In genomic region chr7:68357407-68357806, GRCm38 (mm10) we compare ENCODE assay signal across 10 mouse cellular contexts.
DNase-seq lines count a peak whose midpoint lies in the region; ATAC-seq and TF ChIP-seq lines count a peak whose summit lies in the region.
"Had no signal": no experiment of that assay in that cellular context is flagged by ENCODE, and none has a peak within 500 bp of the region (broad histone marks: within the 10 kb centered on the region; RNA-seq: fewer than 3 reads in every experiment).

No protein-coding gene starts in this region.

- no peak overlapping the region for H3K4me3 ChIP-seq in hindbrain, embryonic 14.5 days (replicated peaks; ENCODE audit: low read length)
- H3K4me3 ChIP-seq in hindbrain, embryonic 12.5 days = no peak overlapping the region
- H3K4me3 ChIP-seq in layer of hippocampus, adult 2 months = no peak overlapping the region
- H3K4me3 ChIP-seq in testis, adult 2 months (ENCODE audit: control insufficient read depth, low read depth, low read length) = no peak overlapping the region
- H3K4me3 ChIP-seq: erythroblast, embryonic 14.5 days; neural tube, embryonic 13.5 days had no signal

- ATAC-seq in hindbrain, embryonic 14.5 days (ENCODE audit: low FRiP score) = peak; percentile 33; the same call in 1 of the 2 replicates
- ATAC-seq in hindbrain, embryonic 12.5 days (ENCODE audit: low FRiP score) = no peak
- ATAC-seq in Patski = peak; percentile 29

- H3K36me3 ChIP-seq in hindbrain, embryonic 14.5 days (replicated peaks; ENCODE audit: control insufficient read depth, insufficient read depth) = no peaks in the 10 kb centered on the region
- H3K36me3 ChIP-seq in hindbrain, embryonic 12.5 days = no peaks in the 10 kb centered on the region
- H3K36me3 ChIP-seq in testis, adult 2 months (ENCODE audit: control insufficient read depth, insufficient read depth, low read length) = no peaks in the 10 kb centered on the region
- H3K36me3 ChIP-seq: neural tube, embryonic 13.5 days had no signal

- 26% methylated on average over 7 of the region's 7 CpGs for WGBS in hindbrain, embryonic 14.5 days
- 22% methylated on average over 7 of the region's 7 CpGs for WGBS in hindbrain, embryonic 12.5 days

- TF ChIP-seq CTCF in Patski (IDR thresholded peaks at IDR 0.05) = peak; percentile 96
- TF ChIP-seq CTCF in layer of hippocampus, adult 2 months (conservative IDR thresholded peaks at IDR 0.05) = peak; percentile 99
- peak; percentile 43; the same call in 1 of the 2 replicates for TF ChIP-seq CTCF in testis, adult 2 months (IDR thresholded peaks at IDR 0.05; ENCODE audit: control insufficient read depth, insufficient read depth, insufficient replicate concordance, low read depth, low read length)

- H3K9ac ChIP-seq in hindbrain, embryonic 14.5 days = no peak overlapping the region
- H3K9ac ChIP-seq in hindbrain, embryonic 12.5 days = no peak overlapping the region

- no peaks in the 10 kb centered on the region for H3K27me3 ChIP-seq in hindbrain, embryonic 14.5 days (ENCODE audit: control insufficient read depth, insufficient read depth, low read length)
- 0 out of 2 replicates have a peak, but pooled peaks cover 4% of the 10 kb centered on the region for H3K27me3 ChIP-seq in hindbrain, embryonic 12.5 days
- no peaks in the 10 kb centered on the region for H3K27me3 ChIP-seq in Patski
- H3K27me3 ChIP-seq in testis, adult 2 months (ENCODE audit: control insufficient read depth, insufficient read depth, low read length) = no peaks in the 10 kb centered on the region

- H3K9me3 ChIP-seq in hindbrain, embryonic 14.5 days (ENCODE audit: control insufficient read depth, low read length) = no peaks in the 10 kb centered on the region
- H3K9me3 ChIP-seq in hindbrain, embryonic 12.5 days (replicated peaks) = no peaks in the 10 kb centered on the region
- H3K9me3 ChIP-seq: neural tube, embryonic 13.5 days had no signal

- no peak for TF ChIP-seq POLR2A in testis, adult 2 months (IDR thresholded peaks at IDR 0.05; ENCODE audit: control insufficient read depth, low read depth, low read length)

- CTCF ChIA-PET in Patski (lab: Charles Lee) = interaction anchor here (0.6 to 2.5 kb wide), 6 partner anchors 9 to 572 kb away, joined by 3 to 9 read pairs (median 3); no protein-coding TSS in a partner anchor

- POLR2A ChIA-PET in Patski (lab: Charles Lee) = no interaction called here

- no peaks in the 10 kb centered on the region for H3K4me1 ChIP-seq in hindbrain, embryonic 14.5 days (replicated peaks; ENCODE audit: control insufficient read depth, insufficient read depth, low read length)
- peaks cover 2% of the 10 kb centered on the region; the same call in 1 of the 2 replicates for H3K4me1 ChIP-seq in hindbrain, embryonic 12.5 days
- H3K4me1 ChIP-seq in testis, adult 2 months (ENCODE audit: control insufficient read depth, insufficient read depth, low read length) = peaks cover 8% of the 10 kb centered on the region
- H3K4me1 ChIP-seq: neural tube, embryonic 13.5 days had no signal

- in situ Hi-C loops in Patski (cut with MboI; ENCODE audit: low pct_unique_long_range_greater_than_20kb) = loop anchor here (5.0 kb wide), 3 partner anchors 45 to 565 kb away; no protein-coding TSS in a partner anchor

- peak; percentile 86 for DNase-seq in hindbrain, embryonic 14.5 days (ENCODE audit: low spot score)
- peak; percentile 33 for DNase-seq in Patski (ENCODE audit: low read depth, low spot score)
- peak; percentile 70 to 75 for DNase-seq in cerebellum, postnatal 25 days
- peak; percentile 28 for DNase-seq in gastrocnemius, postnatal 14 days
- DNase-seq in layer of hippocampus, adult 2 months (ENCODE audit: low spot score in 2 of 2) = peak; percentile 54 to 69
- peak; percentile 63 for DNase-seq in lung, postnatal 25 days (ENCODE audit: low spot score)

- H3K4me2 ChIP-seq in hindbrain, embryonic 14.5 days (replicated peaks) = no peak overlapping the region
- H3K4me2 ChIP-seq in hindbrain, embryonic 12.5 days (replicated peaks) = no peak overlapping the region
- H3K4me2 ChIP-seq: neural tube, embryonic 13.5 days had no signal

- no peak overlapping the region for H3K27ac ChIP-seq in hindbrain, embryonic 14.5 days
- no peak overlapping the region for H3K27ac ChIP-seq in hindbrain, embryonic 12.5 days
- no peak overlapping the region for H3K27ac ChIP-seq in layer of hippocampus, adult 2 months
- no peak overlapping the region for H3K27ac ChIP-seq in testis, adult 2 months (ENCODE audit: control insufficient read depth, insufficient read depth, low read depth, low read length)
- H3K27ac ChIP-seq: neural tube, embryonic 13.5 days had no signal

- intact Hi-C loops in gastrocnemius, postnatal 14 days (cut with DNase I; ENCODE audit: low total_unique reads) = loop anchor here (10.0 kb wide), 2 partner anchors 53 to 553 kb away; no protein-coding TSS in a partner anchor

Comparison
In these comparisons a context has a peak if more than half of its experiments do, and no peak if none do; other contexts are left out.
1. DNase-seq: peak in every context shown above with its lines; median percentile 86 in hindbrain, embryonic 14.5 days; 72 in cerebellum, postnatal 25 days; 63 in lung, postnatal 25 days; 62 in layer of hippocampus, adult 2 months; 33 in Patski; 28 in gastrocnemius, postnatal 14 days.
2. CTCF ChIP-seq: peak in every context shown above with its lines; median percentile 99 in layer of hippocampus, adult 2 months; 96 in Patski; 43 in testis, adult 2 months.